Mouse (Mus musculus): ENCODE results near the gene Ebf1.
"Not testable (repeated sequence)": the region's sequence is repeated elsewhere in the genome, so short reads cannot be mapped to it uniquely, and the experiment has no call there.

Gene Ebf1

DNA sequence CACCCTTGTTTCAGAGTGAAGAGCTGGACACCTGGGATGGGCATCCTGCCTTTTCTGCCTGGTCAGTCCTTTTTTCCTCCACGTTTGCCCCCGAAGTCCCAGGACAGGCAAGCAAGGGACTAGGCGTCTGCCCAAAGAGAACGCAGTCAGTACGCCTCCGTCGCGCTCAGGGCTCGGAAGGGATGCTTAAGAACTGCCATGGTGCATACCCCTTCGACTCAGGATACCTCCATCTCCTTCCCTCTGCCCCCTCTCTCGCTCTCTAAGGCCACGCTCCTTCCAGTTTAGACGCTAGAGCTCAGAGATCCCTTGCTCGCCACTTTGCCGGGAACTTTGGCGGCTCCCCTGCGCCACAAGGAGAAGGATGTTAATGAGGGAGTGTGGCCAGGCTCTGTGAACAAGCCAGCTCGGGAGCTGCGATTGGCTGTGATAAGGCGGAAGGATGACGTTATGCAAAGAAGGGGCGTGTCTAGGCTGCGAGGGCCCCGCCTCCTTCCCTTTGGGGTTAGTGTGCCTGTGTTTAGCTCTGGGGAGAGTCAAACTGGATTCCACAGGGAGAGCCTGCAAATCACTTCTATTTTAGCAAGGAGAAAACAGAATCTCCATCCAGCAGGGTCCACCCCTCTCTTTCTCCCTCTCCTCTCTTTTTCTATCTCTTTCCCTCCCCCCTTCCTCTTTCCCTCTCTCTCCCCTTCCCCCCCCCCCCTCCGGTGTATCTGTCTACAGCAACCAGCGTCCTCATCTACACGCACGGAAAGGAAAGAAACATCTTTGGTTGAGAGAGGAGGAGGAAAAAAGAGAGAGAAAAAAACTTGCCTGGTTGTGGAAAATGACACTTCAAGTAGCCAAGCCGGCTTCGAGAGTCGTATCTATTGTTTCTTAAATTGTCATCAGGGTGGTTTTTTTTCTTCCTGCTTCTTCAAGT, at the start of gene Ebf1:
Gene Ebf1 (plus strand): TSS at position 530 of the 925 bp plus-strand sequence.
- DNase-seq (ENCODE audit: low spot score in 2 of 2) = peak; percentile 62 to 88

DNA sequence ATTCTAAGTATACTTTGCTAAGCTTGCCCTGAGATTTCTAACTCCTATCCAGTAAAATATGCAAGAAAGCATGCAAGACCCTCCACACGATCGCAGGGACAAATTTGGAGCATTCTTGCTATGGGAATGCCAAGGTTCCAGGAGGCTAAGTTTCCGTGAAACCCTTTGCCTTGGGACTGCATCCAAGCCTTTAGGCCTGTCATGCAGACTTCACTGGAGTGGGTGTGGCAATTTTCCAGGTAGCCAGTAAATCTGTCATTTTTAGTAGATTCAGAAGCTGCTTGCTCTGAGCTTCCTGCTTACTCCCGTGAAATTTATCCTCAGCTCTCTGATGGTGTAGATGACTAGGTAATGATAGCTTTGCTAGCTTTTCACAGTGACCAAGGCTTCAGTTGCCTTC, 46.8 kb upstream of the Ebf1 start:
- not testable (repeated sequence) for DNase-seq (ENCODE audit: low spot score in 2 of 2)

DNA sequence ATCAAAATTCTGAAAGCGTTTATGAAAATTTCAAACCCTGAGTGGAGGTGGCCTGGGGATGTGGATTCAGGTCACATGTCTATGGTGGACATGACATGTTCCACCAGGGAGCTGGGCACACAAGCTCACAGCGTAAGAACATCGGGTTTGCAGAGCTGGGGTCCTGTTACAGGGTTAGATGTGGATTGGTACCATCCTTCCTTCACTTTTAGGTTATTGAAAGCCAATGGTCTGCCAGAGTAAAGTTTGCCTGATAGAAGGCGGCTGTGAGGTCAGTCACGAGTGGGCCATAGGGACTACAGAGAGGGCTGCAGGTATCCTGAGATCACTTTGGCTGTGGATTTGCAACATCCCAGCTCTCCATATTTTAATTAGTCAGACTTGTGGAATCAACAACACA, 44.3 kb upstream of the Ebf1 start:
- DNase-seq (ENCODE audit: low spot score in 2 of 2) = no peak

DNA sequence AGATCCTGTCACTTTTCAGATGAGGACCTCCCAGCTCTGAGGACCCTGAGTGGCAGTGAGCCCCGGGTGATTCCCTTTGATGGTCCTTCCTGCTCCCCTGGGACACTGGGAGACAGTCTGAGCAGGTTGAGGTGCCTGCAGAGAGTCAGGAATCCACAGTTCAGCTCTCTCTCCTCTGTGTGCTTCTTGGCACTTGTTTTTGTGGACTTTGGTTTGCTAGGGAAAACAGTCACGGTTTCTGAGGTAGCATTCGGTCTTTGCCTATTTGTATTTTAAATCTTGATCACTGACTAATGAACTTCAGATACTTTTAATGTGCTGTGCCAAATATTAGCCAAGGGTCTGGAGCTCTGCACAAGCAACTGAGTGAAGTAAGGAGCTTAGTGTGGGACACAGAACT, 43.7 kb upstream of the Ebf1 start:
- DNase-seq (ENCODE audit: low spot score in 2 of 2) = no peak

DNA sequence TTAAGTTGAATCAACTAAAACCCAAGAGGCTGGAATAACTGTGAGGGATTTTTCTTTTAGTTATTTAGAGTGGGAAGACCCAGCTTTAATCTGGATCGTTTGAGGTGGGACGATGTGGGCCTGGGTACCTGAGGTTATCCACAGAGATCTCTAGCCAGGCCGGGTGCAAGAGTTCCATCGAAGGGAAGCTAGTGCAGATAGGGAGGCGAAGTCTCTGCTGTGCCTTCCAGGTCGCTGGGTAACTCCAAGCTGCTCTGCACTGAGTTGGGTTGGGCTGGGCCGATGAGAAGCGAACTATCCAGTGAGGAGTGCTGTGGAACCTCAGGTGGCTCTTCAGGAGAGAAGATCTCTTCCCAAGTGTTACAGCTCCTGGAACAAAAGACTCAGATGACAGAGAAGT, 42.7 kb upstream of the Ebf1 start:
- DNase-seq (ENCODE audit: low spot score in 2 of 2) = no peak

DNA sequence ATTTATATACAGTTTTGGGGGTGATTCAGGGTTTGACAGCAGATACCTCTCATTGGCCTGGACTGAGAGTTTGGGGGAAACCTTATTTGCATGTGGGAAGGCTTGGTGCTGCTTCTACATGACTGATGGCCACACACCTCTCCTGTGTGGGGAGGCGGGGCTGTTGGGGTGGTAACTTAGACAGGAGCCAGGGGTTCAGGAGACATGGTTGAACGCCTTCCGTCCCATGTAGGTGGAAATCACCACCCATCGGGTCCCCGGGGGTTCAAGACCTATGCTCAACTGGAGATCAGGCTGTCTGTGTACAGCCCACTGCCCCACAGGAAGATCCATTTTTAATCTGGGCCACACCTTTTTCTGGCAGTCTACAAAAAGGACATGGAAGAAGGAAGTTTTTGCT, 42.3 kb upstream of the Ebf1 start:
- no peak for DNase-seq (ENCODE audit: low spot score in 2 of 2)

DNA sequence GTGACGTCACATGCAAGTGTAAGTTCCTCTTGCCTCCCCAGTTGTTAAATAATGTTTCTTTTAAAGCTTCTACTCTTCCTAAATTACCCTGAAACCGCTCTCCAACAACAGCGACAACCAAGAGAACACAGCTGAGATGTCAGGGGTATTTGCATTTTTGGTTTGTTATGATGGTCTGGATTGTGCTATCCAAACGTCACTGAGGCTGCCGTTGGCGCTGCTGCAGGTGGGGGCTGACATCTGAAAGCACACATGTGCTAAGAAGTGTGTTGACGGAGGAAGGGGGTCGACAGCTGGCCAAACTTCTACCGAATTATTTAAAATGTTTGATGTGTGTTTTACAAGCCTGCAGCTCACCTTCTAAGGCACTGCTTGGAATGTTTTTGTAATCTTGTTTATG, 39.2 kb upstream of the Ebf1 start:
- DNase-seq (ENCODE audit: low spot score in 2 of 2) = no peak

DNA sequence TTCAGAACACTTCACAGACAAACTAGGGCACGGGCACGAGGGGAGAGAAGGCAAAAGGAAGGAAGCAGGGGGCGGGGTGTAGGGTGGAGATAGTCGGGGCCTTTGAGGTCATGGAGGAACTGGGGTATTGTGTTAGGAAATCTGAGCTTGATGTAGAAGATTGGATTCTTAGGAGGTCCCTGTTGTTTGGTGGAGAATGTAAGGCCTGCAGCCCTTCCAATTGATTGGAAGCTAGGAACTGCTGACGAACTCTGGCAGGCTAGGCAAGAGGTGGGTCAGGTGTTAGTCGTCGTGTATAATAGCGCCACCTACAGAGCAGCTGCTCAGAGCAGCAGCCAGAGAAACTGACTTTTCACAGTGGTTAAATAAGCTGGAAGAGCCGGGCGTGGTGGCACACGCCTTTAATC, 35.8 kb upstream of the Ebf1 start:
- DNase-seq (ENCODE audit: low spot score in 2 of 2) = peak; percentile 10 to 24

DNA sequence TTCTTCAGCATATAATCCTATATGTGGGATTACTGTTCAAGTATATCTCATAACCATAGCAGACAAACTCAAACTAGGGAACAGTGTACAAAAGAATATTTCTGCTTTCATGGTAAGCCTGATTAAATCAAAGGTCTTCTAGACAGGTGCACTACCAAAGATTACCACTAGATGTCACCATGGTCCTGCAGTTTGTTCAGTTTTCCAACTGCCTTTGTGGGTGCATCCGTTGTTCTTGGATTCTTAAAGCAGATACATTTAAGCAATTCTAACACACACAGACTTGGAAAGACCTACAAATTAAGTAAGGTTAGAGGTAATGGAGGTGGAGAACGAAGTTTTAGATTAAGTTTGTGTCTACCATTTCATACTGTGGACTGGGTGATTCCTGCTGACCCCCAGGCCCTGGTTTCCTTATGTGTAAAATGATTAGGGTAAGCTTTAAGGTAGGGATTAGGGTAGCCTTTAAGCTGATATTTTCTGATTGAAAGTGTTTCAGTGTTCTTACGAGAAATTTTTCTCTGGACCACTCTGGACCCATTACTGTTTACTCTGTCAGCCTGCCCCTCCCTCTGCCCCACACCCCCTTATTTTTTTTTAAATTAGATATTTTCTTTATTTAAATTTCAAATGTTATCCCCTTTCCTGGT, 30.9 kb upstream of the Ebf1 start:
- peak; percentile 35 to 53 for DNase-seq (ENCODE audit: low spot score in 2 of 2)

DNA sequence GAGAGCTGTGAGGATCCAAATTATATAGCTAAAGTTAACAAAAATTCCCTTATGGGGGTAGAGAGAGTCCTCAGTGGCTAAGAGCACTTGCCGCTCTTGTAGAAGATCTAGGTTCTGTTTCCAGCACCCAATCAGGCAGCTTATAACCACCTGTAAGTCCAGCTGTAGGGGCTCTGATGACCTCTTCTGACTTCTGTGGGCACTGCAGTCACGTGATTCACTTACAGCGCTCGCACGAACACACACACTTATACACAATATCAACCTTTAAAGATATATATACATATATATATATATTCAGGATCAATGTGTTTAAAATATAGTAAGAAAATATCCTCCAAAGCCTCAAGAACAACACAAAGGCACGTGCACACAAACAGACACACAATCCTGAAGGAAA, 24.1 kb upstream of the Ebf1 start:
- no peak for DNase-seq (ENCODE audit: low spot score in 2 of 2)

DNA sequence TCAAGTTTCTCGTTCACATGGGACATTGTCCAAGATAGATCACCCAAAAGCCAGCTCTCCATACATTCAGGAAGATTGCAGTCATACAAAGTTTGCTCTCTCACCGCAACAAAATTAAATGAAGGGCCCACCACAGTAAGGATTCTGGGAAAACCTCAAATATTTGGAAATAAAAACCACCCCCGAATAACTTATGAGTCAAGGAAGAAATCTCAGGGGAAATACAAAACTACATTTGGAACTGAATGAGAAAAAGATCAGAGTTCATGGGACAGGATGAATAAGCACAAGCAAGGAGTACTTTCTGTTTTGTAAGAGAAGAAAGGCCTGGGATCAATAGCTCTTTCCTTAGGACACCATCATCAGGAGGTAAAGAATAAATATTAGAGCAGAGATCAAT, 22.3 kb upstream of the Ebf1 start:
- no peak for DNase-seq (ENCODE audit: low spot score in 2 of 2)

DNA sequence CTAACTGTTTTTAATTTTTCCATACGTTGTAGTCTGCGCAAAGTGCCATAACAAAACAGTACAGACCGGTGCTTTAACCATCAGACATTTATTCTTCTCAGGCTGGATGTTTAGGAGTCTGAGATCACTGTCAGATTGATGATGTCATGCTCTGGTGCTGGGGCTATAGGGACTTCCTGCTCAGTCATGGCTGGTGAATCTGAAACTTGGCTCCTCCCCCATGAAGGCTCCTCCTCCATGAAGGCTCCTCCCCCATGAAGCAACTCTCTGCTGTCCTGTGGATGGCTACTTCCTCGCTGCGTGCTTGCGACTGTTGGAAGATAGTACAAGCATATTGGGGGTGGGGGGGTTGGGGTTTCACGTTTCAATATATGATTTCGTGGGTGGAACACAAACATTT, 10.2 kb upstream of the Ebf1 start:
- no peak for DNase-seq (ENCODE audit: low spot score in 2 of 2)

DNA sequence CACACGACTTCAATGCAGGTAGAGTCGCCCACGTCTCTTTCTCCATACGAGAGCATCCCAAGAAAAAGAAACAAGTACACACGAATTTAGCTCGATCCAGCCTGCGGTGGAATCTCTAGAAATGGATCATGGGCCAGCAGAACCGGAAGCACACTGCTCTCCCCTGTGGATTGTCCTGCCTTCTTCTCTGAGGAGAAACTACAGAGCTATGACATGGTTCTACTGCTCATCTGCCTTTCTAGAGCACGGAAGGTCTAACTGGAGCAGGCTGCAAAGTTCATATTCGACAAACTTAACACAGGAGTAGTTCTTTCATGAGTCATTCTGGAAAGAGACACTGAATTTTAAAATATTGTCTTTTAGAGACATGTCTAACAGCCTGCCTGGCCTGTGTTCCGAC, 8.5 kb upstream of the Ebf1 start:
- no peak for DNase-seq (ENCODE audit: low spot score in 2 of 2)

DNA sequence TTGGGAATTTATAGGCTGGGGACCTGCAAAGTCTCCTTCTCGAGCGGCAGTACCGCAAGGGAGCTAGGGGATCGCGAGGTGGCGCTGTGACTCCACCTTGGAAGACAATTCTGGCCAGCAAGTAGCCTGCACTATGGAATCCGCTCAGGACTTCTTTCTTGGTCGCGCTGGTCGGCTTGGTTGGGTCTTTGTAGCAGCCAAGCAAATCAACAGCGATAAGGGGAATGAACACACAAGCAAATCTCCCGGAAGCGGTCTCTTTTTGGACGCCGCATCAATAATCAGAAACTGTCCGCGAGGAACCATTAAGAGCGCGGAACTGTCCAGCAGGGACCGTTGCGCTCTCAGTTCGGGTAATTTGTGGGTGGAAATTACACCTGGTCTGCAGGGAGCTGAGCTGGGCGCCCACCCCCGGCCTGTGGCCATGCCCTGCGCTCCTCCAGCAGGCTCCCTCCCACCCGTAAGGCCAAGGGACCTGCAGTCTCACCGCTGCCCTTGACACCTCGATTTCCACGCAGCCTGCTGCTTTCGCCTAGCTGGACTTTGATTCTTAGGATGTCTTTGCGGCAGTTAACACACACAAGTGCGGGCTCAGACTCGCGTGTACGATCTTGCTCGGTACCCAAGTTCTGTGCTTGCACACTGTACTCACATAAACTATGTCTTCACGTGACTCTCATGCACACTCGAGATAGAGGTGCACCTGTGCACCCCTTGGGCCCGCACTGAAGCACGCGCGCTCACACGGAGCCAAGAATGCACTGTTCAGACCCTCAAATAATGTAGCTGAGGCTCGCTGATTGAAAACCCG, 5.9 kb upstream of the Ebf1 start:
- DNase-seq (ENCODE audit: low spot score in 2 of 2) = peak; percentile 75 to 88

DNA sequence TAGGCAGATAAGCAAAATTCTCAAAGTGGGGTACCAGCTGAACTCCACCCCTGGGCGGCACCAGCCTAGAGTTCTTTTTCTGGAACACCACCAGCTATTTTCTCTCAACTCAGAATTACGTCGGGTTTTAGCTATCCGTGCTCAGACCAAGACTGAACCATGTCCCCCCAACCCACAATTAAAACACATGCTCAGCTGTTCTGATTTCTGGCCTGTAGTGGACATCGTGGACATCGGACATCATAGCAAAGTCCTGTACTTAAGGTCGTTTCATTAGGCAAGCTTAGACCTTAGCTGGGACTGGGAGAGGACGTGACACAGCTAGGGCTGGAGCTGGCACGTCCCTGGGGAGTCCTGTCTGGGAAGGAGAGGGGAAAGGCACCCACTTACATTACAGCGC, 5.0 kb upstream of the Ebf1 start:
- no peak for DNase-seq (ENCODE audit: low spot score in 2 of 2)

DNA sequence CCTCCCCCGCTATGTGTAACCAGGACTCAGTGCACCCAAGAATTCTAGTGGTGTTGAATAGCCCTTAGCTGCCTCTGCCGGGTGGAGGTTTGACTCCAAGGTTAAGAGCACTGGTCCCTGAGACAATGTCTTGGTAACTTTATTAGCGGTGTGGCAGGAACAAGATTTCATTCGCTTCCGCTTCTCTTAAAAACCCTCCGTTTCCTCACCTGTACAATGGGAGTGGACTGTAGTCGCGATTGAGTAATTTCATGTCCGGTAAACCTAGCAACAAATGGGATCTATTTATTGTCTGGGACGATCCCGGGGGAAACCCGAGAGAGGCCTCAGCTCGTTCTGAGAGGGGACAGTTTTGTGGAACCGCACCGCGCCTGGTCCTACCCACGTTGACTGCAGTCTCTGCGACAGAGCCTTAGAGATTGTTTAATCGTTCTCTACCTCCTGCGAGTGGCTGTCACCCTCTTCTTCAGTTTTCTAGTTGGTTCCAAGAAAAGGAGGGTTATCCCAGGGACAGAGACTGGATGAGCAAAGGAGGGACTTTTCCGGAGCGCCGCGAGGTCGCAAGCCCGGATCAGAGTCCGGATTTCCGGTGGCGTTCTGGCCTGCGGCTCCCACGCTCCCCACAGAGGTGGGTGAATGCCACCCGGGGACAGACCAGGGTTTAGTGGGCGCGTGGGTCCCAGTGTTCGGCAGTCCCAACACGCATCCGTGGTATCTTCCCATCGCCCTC, 4.3 kb upstream of the Ebf1 start:
- DNase-seq (ENCODE audit: low spot score in 2 of 2) = no peak

DNA sequence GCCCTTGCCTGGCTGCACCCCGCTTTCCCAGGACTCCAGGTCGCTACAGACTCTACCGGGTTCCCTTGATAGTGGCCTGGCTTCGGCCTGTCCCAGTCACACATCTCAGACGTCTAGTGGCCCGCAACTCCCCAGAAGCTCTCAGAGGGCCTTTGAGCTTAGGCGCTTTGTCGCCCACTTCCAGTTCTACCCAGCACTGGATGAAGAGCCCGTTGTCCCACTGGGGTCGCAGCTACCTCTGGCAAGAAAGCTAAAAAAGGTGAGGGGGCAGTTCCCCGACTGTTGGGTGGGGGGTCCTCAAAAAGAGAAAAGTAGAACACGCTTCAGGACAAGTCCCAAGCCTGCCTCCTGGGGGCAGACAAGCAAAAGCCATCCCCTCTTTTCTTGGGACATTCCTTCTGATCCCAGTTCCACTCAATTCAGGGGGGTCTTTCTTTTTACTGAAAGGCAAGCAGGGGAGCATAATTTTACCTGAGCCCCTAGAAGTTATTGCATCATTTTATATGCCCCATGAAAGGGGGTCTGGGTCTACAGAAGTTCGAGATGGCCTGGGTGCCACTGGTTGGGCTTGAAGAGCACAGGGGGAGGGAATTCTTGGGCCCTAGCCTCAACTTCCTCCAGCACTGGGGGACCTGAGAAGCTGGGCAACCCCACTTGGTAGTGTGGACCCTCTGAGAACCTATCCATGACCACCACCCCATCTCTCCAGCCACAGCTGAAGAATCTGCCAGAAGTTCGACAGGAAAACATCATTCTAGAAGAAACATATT, 3.5 kb upstream of the Ebf1 start:
- no peak for DNase-seq (ENCODE audit: low spot score in 2 of 2)

DNA sequence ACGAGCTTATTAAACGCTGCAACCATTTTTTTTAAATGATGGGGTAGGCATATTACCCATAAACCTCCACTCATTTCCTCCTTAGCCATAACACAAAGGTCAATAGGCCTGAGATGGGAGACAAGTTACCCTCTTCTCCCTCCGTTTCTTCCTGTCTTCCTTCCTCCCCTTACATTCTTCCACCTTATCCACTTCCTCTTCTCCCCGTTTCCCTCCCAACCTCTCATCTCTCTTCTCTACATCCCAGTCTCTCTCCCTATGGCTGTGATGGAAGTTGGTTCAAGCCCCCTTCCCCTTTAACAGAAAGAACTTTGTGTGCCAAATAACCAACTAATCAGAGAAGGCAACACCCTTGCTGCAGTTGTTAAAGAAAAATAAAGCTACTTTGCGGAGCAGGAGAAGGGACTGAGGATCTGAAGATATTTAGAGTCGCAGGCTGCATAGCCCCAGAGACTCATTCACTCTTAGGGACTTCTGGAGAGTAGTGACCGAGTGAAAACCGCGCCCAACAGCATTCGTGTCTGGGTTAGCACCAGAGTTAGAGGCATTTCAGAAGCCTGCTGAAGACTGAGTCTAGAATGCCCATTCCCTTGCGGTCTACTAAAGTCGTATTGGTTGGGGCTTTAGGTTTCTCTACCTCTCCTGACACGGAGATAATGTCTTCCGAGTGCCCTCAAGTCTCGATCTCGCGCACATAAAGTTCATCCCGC, 884 bp upstream of the Ebf1 start:
- DNase-seq (ENCODE audit: low spot score in 2 of 2) = no peak

DNA sequence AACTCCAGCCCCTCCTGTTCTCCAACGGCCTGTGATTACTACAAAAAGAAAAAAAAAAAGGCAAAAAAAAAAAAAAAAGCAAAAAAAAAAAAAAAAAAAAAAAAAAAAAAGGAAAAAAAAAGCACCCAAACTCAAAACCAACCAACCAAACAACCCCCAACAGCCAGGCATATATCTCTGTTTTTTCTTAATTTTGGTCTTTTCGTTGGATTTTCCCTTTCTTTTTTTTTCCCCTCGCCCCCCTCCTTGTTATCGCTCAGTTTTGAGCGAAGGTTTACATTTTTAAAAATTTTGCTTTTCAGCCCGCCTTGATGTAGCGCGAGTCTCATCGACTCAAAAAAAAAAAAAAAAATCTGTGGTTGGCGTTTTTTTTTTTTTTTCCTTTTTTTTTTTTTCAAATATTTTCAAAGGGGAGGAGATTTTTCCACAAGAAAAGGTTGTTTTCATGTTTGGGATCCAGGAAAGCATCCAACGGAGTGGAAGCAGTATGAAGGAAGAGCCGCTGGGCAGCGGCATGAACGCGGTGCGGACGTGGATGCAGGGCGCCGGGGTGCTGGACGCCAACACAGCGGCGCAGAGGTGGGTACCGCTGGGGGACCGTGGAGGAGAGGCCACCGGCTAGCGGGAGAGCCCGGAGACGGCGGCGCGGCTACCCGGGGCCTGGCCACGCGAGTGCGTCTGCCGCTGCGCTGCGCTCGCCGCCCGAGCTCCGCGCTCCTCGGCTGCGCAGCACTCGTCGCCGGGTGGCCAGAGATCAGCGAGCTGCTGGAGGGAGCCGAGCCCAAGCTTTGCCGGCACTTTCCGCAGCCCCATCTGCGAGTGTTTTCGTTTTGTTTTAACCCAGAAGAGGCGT, 843 bp downstream of the Ebf1 start:
- peak in 1 of 2 experiments; percentile 30 for DNase-seq (ENCODE audit: low spot score in 2 of 2)

Measured in urinary bladder, postnatal 36 days (tissue).